Mouse (Mus musculus) midbrain, embryonic 11.5 days (tissue): ENCODE data around the gene Evpl. TPM values are rescaled to one million over a fixed set of nuclear protein-coding genes. Genes with fewer than 3 reads are reported as not detected.

Experiments used
- ATAC-seq: fragments of 200-750 bp; cut with Nextera tagmentation; 2 replicates; pipeline ENCODE4 v1.8.0; 2017; ENCODE audit warnings: moderate TSS enrichment, moderate library complexity; ENCODE audit not compliant: low FRiP score
- DNase-seq: peaks from one replicate; pipeline ENCODE4 v3.0.0; 2015; ENCODE audit warnings: low spot score; ENCODE audit errors: missing footprints
- H3K27ac ChIP-seq: fragments of 300-500 bp; sonication (generic); 2 replicates; pipeline ENCODE4 v1.5.1; 2014; ENCODE audit warnings: low read depth, low read length
- H3K27me3 ChIP-seq: fragments of 300-500 bp; sonication (generic); 2 replicates; pipeline ENCODE4 v1.6.1; 2014; ENCODE audit warnings: mild to moderate bottlenecking, low read length, moderate library complexity, mixed read lengths; ENCODE audit not compliant: control insufficient read depth, insufficient read depth
- H3K36me3 ChIP-seq: fragments of 300-500 bp; sonication (generic); 2 replicates; pipeline ENCODE4 v1.6.1; 2014; ENCODE audit warnings: mild to moderate bottlenecking, low read length, moderate library complexity, mixed read lengths; ENCODE audit not compliant: control insufficient read depth, insufficient read depth
- H3K4me1 ChIP-seq: fragments of 300-500 bp; sonication (generic); 2 replicates; pipeline ENCODE4 v1.6.1; 2014; ENCODE audit warnings: low read length; ENCODE audit not compliant: control insufficient read depth, insufficient read depth
- H3K4me2 ChIP-seq: fragments of 300-500 bp; sonication (generic); 2 replicates; pipeline ENCODE4 v1.6.1; 2014; ENCODE audit warnings: mild to moderate bottlenecking, moderate library complexity
- H3K4me3 ChIP-seq: fragments of 300-500 bp; sonication (generic); 2 replicates; pipeline ENCODE4 v1.5.1; 2014; ENCODE audit warnings: low read depth, low read length
- H3K9ac ChIP-seq: fragments of 300-500 bp; sonication (generic); 2 replicates; pipeline ENCODE4 v1.6.1; 2014; ENCODE audit warnings: low read length
- H3K9me3 ChIP-seq: fragments of 300-500 bp; sonication (generic); 2 replicates; pipeline ENCODE4 v1.6.1; 2016; ENCODE audit warnings: low read length; ENCODE audit not compliant: control insufficient read depth
- WGBS: fragments of 180-500 bp; shearing (Covaris S2); extraction: QIAGEN DNeasy Blood & Tissue Kit; methylation state at CpG from one replicate; pipeline ENCODE4 v1.1.7; 2014; 5-methylcytosine and 5-hydroxymethylcytosine counted together
- polyA plus RNA-seq: library from polyadenylated mRNA; unstranded; fragments of >200 nt; fragmentation: Nextera tagmentation; extraction: Ambion mirVana; gene quantifications from 2 replicates; pipeline ENCODE4 v1.2.1, GENCODE M21; 2014

The Evpl gene
- polyA plus RNA-seq, 1 experiment from 2014 or later = 0.26 TPM

DNA sequence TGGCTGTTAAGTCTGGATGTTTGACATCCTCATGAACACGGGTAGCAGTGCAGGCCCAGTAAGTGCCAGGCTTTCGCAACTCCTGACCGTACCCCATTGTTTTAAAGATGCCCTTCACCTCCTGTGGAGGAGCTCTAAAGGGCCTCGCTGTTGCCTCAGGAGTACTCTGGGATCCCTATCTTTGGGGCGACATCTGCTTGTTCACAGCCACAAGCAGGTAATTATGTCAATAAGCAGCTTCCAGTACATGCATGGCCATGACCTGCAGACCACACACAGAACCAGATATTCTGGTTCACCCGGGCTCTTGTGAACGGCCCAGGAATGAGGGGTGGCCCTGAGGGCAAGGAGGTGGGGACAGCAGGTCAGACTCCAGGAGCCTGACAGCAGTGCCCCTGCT, 22.4 kb upstream of the Evpl start:
- no peak overlapping the region for H3K9ac ChIP-seq
- H3K9me3 ChIP-seq = no peaks in the 10 kb centered on the region
- peaks cover 31% of the 10 kb centered on the region for H3K36me3 ChIP-seq
- H3K27me3 ChIP-seq = no peaks in the 10 kb centered on the region
- H3K27ac ChIP-seq = no peak overlapping the region
- H3K4me2 ChIP-seq = no peak overlapping the region
- 96% methylated on average over 7 of the region's 7 CpGs for WGBS
- no peaks in the 10 kb centered on the region for H3K4me1 ChIP-seq
- no peak for ATAC-seq
- no peak for DNase-seq
- no peak overlapping the region for H3K4me3 ChIP-seq

DNA sequence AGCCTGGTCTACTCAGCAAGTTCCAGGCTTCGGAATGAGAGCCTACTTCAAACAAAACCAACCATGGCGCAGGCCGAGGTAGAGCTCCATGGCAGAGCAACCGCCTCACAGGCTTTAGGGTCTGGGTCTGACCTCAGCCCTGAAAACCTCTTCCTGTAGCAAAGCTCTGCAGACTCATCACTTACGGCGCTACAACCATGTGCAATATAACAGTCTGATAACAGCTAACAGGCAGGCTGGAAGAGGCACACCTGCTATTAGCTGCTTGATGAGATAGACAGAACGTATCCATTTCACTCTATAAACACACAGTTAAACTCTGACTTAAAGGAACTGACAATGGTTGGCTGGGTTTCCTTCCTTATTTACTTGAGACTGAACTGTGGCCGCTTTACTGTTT, 21.6 kb upstream of the Evpl start:
- Histone ChIP-seq H3K27ac (no peak overlapping the region), H3K4me1 (no peaks in the 10 kb centered on the region), H3K9ac (no peak overlapping the region), H3K9me3 (no peaks in the 10 kb centered on the region), H3K27me3 (no peaks in the 10 kb centered on the region), H3K36me3 (peaks cover 29% of the 10 kb centered on the region), H3K4me3 (no peak overlapping the region), H3K4me2 (no peak overlapping the region)
- 97% methylated on average over 8 of the region's 8 CpGs for WGBS
- no peak for DNase-seq
- no peak for ATAC-seq

DNA sequence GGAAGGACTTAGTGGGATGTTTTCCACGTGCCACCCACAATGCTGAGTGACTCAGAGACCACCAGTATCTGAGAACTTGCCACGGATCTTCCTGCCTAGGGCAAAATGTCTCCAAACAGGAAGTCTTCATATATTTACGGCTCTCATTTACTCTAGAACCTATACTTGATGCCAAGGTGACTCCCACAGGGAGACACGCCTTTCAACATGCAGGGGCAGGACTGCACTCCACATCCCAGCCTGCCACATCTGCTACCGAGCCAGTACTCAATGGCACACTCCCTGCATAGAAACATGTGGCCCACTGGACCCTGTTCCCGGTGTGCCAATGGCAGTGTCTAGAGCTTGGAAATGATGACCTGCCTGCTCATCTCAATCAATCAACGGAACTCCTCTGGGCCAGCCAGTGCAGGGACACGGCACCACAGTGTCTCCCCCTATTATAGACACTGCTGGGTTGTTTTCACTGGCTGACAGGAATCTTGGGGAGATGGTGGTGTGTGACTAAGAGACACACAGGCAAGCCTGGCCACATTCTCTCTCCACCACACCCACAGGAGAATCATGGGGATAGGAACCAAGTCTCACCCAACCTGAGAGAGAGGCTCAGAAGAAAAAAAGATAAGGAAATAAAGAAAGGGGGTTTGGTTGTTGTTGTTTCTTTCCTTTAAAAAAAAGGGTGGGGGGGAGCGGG, 18.3 kb upstream of the Evpl start:
- Histone ChIP-seq H3K36me3 (peaks cover 30% of the 10 kb centered on the region), H3K27me3 (no peaks in the 10 kb centered on the region), H3K4me3 (no peak overlapping the region), H3K9me3 (no peaks in the 10 kb centered on the region), H3K27ac (no peak overlapping the region), H3K4me2 (no peak overlapping the region), H3K4me1 (no peaks in the 10 kb centered on the region), H3K9ac (no peak overlapping the region)
- DNase-seq (no peak), ATAC-seq (no peak)
- WGBS = 90% methylated on average over 9 of the region's 9 CpGs

DNA sequence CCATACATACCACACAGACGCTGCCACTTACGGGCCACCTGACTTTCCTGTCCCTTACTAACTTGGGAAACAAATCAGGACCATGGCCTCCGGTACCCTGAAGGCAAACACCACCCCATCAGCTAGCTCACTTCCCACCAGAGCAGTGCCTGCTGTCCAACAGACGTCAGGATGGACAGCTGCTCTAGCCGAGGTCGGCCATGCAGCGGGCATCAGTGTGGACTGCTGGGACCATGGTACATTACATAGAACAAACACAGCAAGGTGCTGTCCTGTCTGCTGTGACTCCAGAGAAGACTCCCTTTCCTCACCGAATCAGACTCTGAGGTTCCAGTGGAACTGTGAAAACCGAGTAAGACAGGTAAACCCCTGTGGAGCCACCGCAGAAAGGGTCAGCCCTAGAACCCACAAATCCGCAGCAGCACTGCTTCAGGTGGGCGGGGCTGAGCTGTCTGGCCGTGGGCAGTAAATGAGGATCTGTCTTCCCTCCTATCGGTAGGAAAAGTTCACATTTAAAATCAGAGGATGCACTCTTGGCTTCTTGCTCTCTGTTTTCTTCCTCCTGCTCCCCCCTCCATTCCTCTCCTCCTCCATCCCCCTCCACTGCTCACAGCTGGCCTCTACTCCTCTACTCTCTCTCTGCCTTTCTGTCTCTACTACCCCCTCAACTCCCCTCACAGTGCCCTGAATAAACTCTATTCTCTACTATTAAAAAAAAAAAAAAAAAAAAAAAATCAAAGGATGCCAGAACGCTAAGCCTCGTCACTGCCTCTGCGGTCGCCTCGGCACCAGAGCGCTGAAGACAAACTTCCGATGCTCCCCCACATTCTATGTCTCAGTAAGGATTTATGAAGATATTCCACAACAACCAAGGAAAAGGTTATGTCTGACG, 17.5 kb upstream of the Evpl start:
- Histone ChIP-seq H3K4me2 (no peak overlapping the region), H3K27me3 (no peaks in the 10 kb centered on the region), H3K4me3 (no peak overlapping the region), H3K9ac (no peak overlapping the region), H3K4me1 (no peaks in the 10 kb centered on the region), H3K36me3 (peaks cover 26% of the 10 kb centered on the region), H3K27ac (no peak overlapping the region), H3K9me3 (no peaks in the 10 kb centered on the region)
- no peak for ATAC-seq
- no peak for DNase-seq
- 88% methylated on average over 22 of the region's 22 CpGs for WGBS

DNA sequence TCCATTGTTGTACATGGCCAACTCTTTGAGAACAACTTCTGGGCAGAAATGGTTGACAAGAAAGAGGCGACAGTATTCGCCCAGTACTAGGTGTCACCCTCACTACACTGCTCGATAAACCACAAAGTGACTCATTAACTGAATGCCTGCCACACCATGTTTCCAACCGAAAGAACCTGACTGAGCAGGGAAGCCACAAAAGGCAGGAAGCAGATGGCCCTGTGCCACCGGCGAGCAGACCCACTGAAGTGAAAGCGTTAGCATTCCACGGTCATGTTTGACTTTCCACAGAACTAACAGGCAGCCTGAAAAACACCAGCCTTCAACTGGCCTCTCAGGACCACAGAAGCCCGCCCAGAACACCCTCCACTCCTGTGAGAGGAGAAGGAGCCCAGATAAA, 16.8 kb upstream of the Evpl start:
- Histone ChIP-seq H3K27me3 (no peaks in the 10 kb centered on the region), H3K36me3 (peaks cover 24% of the 10 kb centered on the region), H3K9ac (no peak overlapping the region), H3K9me3 (no peaks in the 10 kb centered on the region), H3K27ac (no peak overlapping the region), H3K4me2 (no peak overlapping the region), H3K4me3 (no peak overlapping the region), H3K4me1 (no peaks in the 10 kb centered on the region)
- 94% methylated on average over 9 of the region's 9 CpGs for WGBS
- DNase-seq = no peak
- no peak for ATAC-seq

DNA sequence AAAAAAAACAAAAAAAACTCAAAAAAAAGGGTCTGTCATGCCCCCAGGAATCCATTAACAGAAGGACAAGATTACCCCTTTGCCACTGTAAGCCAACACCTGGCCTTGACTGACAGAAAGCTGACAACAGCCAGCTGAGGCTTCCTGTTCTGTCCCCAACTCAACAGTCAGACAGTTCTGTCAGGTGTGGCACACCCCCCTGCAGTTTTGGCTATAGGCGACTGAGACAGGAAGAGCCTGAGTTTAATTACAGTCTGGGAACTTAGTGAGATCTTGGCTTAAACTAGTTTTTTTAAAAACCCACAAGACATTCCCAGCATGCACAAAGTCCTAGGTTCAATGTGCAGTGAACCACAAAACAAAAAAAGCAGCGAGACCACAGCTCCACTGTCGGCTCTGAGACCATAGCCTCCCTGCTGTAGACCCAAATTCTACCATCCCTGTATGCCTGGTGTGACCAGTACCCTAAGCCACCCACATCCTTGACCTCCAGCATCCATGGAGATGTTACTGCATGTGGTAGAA, 15.3 kb upstream of the Evpl start:
- no peaks in the 10 kb centered on the region for H3K4me1 ChIP-seq
- H3K4me3 ChIP-seq = no peak overlapping the region
- 89% methylated on average over 3 of the region's 3 CpGs for WGBS
- peaks cover 23% of the 10 kb centered on the region for H3K36me3 ChIP-seq
- H3K27ac ChIP-seq = no peak overlapping the region
- ATAC-seq (no peak), DNase-seq (no peak)
- no peak overlapping the region for H3K4me2 ChIP-seq
- no peaks in the 10 kb centered on the region for H3K9me3 ChIP-seq
- no peaks in the 10 kb centered on the region for H3K27me3 ChIP-seq
- no peak overlapping the region for H3K9ac ChIP-seq

DNA sequence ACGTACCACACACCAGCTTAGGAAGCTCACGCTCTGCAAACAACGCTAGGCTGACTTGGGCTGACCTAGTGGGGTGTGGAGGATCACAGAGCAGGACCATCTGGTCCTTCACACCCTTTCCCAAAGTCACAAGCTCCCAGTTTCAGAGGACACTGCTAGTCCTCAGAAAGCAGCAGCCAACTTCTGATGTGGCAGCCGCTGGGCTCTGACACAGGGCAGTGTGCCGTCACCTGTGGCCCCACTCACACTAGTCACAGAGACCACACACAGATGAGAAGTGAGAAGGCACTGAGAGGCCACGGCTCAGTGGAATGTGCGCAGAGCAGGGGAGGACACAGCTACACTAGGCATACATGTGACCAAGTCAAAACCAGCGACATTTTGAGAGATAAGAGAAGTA, 13.0 kb upstream of the Evpl start:
- DNase-seq (no peak), ATAC-seq (no peak)
- Histone ChIP-seq H3K4me3 (no peak overlapping the region), H3K9me3 (no peaks in the 10 kb centered on the region), H3K4me2 (no peak overlapping the region), H3K4me1 (no peaks in the 10 kb centered on the region), H3K36me3 (peaks cover 35% of the 10 kb centered on the region), H3K27me3 (no peaks in the 10 kb centered on the region), H3K9ac (no peak overlapping the region), H3K27ac (no peak overlapping the region)
- WGBS = 94% methylated on average over 8 of the region's 8 CpGs

DNA sequence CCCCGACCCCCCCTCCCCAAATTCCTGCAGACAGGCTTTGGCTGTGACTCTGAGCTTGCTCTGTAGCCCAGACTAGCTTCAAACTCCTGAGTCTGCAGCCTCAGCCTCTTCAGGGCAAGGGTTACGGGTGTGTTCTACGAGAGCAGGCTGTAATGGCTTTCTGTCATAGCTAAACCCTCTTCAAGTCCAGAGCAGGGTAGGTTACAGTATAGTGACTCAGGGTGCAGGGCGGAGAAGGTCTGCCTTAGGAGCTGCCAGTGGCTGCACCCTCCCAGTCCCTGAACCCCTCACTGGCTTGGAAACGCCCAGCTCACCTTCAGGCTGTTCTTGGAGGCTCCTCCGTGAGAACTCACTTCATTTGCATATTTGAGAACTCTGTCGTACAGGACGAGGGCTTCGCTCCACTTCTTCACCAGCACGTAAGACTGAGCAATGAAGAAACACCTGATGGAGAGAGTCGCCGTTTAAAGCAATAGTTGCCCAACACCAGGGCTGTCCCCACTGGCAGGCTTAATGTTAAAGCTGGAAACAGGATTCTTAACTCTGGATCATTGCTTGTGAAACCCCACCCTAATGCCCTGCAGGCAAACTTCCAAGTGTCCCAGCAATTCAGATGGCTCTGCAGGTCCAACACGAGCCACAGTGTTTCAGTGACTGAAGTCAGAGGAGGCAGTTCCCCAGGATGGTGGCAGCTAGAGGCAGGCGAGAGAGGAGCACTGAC, 9.8 kb upstream of the Evpl start:
- 91% methylated on average over 14 of the region's 14 CpGs for WGBS

DNA sequence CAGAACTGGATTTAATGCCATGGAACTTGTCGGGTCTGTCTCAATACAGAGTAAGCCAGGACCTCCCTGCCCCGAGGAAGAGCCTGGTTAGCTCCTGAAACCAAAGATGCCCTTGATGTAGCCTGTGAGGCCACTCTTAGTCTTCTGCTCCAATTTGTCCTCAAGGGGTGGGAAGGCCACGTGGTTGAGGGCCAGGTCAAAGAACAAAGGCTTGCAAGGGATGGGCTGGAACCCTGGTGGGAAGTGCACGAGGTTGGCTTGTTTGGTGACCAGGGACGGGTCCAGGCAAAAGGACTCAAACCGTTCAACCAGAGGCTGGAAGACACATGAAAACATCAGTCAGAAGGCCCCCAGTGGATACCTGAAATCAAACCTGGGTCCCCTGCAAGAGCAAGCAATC, 7.7 kb upstream of the Evpl start:
- Histone ChIP-seq H3K4me2 (no peak overlapping the region), H3K9ac (no peak overlapping the region), H3K4me1 (no peaks in the 10 kb centered on the region), H3K4me3 (no peak overlapping the region), H3K27me3 (no peaks in the 10 kb centered on the region), H3K9me3 (no peaks in the 10 kb centered on the region), H3K36me3 (peaks cover 24% of the 10 kb centered on the region), H3K27ac (no peak overlapping the region)
- 80% methylated on average over 6 of the region's 6 CpGs for WGBS
- no peak for ATAC-seq
- DNase-seq = no peak

More for the DNA sequence above, 9.8 kb upstream of the Evpl start:
- DNase-seq (no peak), ATAC-seq (no peak)
- no peak overlapping the region for H3K4me3 ChIP-seq
- H3K4me1 ChIP-seq = no peaks in the 10 kb centered on the region
- H3K4me2 ChIP-seq = no peak overlapping the region
- no peak overlapping the region for H3K27ac ChIP-seq
- no peaks in the 10 kb centered on the region for H3K27me3 ChIP-seq
- no peaks in the 10 kb centered on the region for H3K9me3 ChIP-seq
- no peak overlapping the region for H3K9ac ChIP-seq
- peaks cover 30% of the 10 kb centered on the region for H3K36me3 ChIP-seq
